Mouse (Mus musculus) heart, adult 11 months (tissue): ENCODE data around the gene Rsph1.

Experiments
- DNase-seq: peaks from one replicate; pipeline ENCODE4 v3.0.0; 2022

Gene Rsph1

GRCm38 (mm10) chr17:31303401-31303800 lies 26.2 kb upstream of the Rsph1 start:
- DNase-seq = no peak

DNA sequence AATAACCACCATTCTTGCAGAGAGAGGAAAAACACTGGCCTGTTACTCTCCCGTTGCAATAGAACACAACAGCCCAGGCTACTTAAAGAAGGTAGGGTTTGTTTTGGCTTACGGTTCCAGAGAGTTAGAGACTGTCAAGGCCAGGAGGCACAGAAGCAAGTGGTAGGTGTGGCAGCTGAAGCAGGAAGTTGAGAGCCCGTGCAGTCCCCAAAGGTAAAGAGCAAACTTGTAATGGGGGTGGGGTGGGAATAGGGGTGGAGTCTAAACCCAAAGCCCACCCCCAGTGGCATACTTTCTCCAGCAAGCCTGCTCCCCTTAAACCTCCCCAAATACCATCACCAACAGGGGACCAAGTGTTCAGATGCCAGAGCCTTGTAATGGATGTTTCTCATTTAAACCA lies 23.6 kb upstream of the Rsph1 start:
- DNase-seq = no peak

DNA sequence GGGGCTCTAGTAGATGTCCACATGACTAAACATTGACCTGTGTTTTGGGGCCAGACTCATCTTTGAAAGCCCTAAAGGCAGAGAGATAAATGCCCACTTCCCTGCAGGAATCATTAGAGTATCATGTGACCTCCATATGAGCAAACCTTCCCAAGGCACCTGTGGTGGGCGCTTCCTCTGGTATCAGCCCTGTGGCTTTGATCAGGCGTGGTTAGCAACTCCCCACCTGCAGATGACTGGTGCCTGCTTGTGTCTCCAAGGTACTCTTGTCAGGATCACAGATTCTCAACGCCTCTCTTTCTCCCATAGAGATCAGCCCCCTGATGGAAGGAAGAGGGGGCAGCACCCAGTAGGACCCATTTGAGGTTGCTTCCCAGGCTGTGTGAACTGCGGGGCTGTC lies 22.8 kb upstream of the Rsph1 start:
- no peak for DNase-seq

GRCm38 (mm10) chr17:31298419-31299209 lies 21.4 kb upstream of the Rsph1 start:
- DNase-seq = no peak

DNA sequence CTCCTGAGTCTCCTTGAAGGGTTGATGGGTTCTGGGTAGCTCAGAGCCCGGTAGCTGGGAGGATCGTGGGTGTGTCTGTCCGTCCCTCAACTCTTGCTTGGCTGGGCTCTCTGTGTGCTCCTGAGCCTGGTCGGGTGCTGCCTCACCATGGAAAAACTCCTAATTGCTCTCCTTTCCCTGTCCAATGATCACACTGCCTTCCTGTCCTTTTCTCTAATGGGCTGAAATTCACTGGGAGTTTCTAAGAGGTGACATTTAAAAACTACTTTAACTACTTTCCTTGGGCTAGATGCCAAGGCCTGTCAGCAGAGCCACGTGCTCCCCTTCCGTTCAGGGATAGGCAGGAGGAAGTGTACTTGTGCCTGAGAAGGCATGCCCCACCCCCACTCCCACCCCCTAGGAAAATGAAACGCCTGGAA lies 20.3 kb upstream of the Rsph1 start:
- peak; percentile 97 for DNase-seq

DNA sequence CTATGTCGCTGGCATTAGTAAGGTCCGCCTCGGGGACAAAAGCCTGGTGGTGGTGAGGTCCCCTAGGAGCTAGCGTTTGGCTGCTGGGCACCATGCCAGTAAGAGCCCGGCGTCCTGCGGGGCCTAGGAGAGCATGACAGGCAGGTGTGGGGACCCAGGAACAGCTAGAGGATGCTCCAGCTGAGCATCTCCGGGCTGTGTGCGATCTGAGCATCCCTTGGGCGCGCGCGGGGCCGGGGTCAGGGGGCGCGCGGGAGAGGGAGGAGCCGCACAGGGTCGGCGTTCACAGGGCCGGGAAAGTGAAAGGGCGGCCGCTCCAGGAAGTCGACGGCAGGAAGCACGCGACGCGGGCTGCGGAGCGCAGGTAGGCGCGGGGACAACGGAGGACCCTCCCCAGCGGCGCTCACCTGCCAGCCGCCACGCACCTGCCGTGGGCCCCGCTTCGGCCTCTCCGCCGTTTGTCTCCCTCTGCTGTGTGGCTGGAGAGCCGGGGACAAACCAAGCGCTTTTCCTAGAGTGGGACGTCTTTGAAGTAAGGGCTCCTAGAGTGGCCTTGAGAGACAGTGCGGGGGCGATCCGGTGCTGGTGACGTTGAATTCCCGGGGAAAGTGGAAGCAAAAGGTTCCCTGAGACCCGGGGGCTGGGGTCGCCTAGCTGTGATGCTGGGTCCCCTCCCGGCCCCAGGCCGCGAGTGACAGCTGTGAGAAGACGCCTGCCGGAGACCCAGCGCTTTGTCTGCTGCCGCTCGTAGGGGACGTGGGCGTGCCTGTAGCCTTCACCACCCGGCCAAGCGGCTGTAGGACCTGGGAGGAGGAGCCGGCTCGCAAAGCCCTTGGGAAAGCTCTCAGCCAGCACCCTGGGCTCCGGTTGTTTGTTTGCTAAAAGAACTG lies 19.0 kb upstream of the Rsph1 start:
- DNase-seq = peak; percentile 99

GRCm38 (mm10) chr17:31295215-31295891 lies 18.2 kb upstream of the Rsph1 start:
- peak; percentile 95 for DNase-seq

GRCm38 (mm10) chr17:31294363-31295214 lies 17.4 kb upstream of the Rsph1 start:
- DNase-seq = peak; percentile 89

GRCm38 (mm10) chr17:31290859-31291258 lies 13.7 kb upstream of the Rsph1 start:
- DNase-seq = peak; percentile 94

GRCm38 (mm10) chr17:31290311-31290710 lies 13.1 kb upstream of the Rsph1 start:
- DNase-seq = peak; percentile 86

- DNase-seq = no peak
Observed at GRCm38 (mm10) chr17:31288999-31289726, 12.0 kb upstream of the Rsph1 start.

DNA sequence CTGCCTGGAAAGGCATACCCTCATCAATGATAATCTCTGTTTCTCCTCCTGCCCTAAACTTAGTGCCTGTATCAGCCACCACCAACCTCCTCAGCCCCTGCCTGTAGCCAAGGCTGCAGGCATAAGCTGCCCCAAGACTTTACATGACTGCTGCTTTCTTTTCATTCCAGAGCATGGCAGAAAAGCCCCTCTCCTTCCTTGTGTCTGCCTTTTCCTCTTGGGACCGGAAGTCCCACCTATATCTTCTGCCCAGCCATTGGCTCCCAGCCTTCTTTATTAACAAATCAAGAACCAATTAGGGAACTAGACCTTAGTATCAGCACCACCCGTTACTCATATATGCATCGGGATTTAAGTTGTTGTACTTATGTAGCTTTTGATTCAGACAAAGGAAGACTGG lies 10.0 kb upstream of the Rsph1 start:
- DNase-seq = no peak

GRCm38 (mm10) chr17:31286492-31286891 lies 9.3 kb upstream of the Rsph1 start, which contains the start of gene Slc37a1:
TSS of gene Slc37a1 (plus strand) at chr17:31286792.
- no peak for DNase-seq

- peak; percentile 86 for DNase-seq
Observed at GRCm38 (mm10) chr17:31285867-31286266, 8.7 kb upstream of the Rsph1 start.

DNA sequence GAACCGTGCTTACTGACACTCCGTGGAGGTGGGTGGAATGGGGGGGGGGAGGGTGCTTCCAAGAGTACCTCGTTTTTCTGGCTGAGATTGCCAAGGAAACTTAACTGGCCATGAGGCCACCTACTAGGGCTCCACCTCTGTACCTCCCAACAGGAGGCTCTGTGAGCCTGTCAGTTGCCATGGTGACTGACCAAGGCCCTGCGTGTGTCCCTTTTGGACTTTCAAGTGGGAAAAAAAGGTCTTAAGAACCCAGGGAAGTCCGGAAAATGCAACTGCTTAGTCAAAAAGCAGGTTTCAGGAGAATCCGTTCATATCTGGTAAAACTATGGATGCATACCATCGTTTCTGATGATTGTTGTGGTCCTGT lies 5.5 kb upstream of the Rsph1 start:
- no peak for DNase-seq

- DNase-seq = no peak
Observed at GRCm38 (mm10) chr17:31281830-31282686, 4.9 kb upstream of the Rsph1 start.

GRCm38 (mm10) chr17:31280269-31280668 lies 3.1 kb upstream of the Rsph1 start:
- DNase-seq = no peak

GRCm38 (mm10) chr17:31279541-31279940 lies 2.4 kb upstream of the Rsph1 start:
- peak; percentile 92 for DNase-seq

GRCm38 (mm10) chr17:31277931-31278330 lies 748 bp upstream of the Rsph1 start:
- DNase-seq = peak; percentile 93

GRCm38 (mm10) chr17:31276207-31276921 lies 819 bp downstream of the Rsph1 start:
- peak; percentile 91 for DNase-seq
